Mouse (Mus musculus) embryonic facial prominence, embryonic 15.5 days (tissue): ENCODE results near the gene BC017158. TPM values are rescaled to one million over a fixed set of nuclear protein-coding genes. Genes with fewer than 3 reads are reported as not detected.

Source experiments
- ATAC-seq: fragments of 200-750 bp; cut with Nextera tagmentation; 2 replicates; pipeline ENCODE4 v1.8.0; 2017; ENCODE audit warnings: low read depth, moderate TSS enrichment; ENCODE audit not compliant: insufficient number of reproducible peaks, low FRiP score, low TSS enrichment
- H3K27ac ChIP-seq: fragments of 300-500 bp; sonication (generic); replicated peaks from 2 replicates; pipeline ENCODE4 v1.5.1; 2015; ENCODE audit warnings: mild to moderate bottlenecking, inconsistent platforms
- H3K27me3 ChIP-seq: fragments of 300-500 bp; sonication (generic); 2 replicates; pipeline ENCODE4 v1.6.1; 2015; ENCODE audit warnings: inconsistent platforms
- H3K36me3 ChIP-seq: fragments of 300-500 bp; sonication (generic); 2 replicates; pipeline ENCODE4 v1.6.1; 2015; ENCODE audit warnings: mild to moderate bottlenecking, inconsistent platforms
- H3K4me1 ChIP-seq: fragments of 300-500 bp; sonication (generic); 2 replicates; pipeline ENCODE4 v1.6.1; 2015; ENCODE audit warnings: inconsistent platforms
- H3K4me2 ChIP-seq: fragments of 300-500 bp; sonication (generic); replicated peaks from 2 replicates; pipeline ENCODE4 v1.6.1; 2015; ENCODE audit warnings: mild to moderate bottlenecking, inconsistent platforms
- H3K4me3 ChIP-seq: fragments of 300-500 bp; sonication (generic); replicated peaks from 2 replicates; pipeline ENCODE4 v1.5.1; 2015; ENCODE audit warnings: mild to moderate bottlenecking, inconsistent platforms
- H3K9ac ChIP-seq: fragments of 300-500 bp; sonication (generic); 2 replicates; pipeline ENCODE4 v1.6.1; 2015; ENCODE audit warnings: inconsistent platforms
- H3K9me3 ChIP-seq: fragments of 300-500 bp; sonication (generic); replicated peaks from 2 replicates; pipeline ENCODE4 v1.6.1; 2016; ENCODE audit warnings: inconsistent platforms
- WGBS: fragments of 180-500 bp; shearing (Covaris S2); methylation state at CpG from one replicate; pipeline ENCODE4 v1.1.7; 2015; 5-methylcytosine and 5-hydroxymethylcytosine counted together
- microRNA-seq: library from miRNA; unstranded; fragments of <30 nt; microRNA quantifications from one replicate; pipeline ENCODE4, GENCODE M21; 2016; ENCODE audit warnings: borderline number of aligned reads
- polyA plus RNA-seq: library from polyadenylated mRNA; unstranded; fragments of >200 nt; fragmentation: Nextera tagmentation; extraction: Ambion mirVana; gene quantifications from 2 replicates; pipeline ENCODE4 v1.2.1, GENCODE M21; 2015

The BC017158 gene
- polyA plus RNA-seq, 1 experiment from 2014 or later: 27.0 TPM

DNA sequence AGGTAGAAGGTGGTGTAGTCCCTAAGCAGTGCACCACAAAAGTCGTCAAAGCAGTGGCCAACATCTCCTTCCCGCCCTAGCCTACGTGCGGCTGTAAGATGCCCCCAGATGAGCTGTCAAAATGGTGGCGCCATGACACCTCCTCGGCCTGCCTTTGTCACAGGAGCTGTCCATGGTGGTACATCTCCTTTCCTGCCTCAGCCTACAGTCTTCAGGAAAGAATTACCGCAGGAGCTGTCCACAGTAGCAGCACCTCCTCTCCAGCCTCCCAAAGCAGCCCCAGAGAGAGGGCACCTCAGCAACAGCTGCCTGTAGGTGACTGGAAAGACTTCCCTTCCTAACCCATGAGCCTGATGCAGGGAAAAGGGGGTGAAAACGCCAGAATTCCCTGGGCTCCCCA, 66.2 kb downstream of the BC017158 start:
- WGBS: 45% methylated on average over 8 of the region's 8 CpGs
- no peak overlapping the region for H3K4me3 ChIP-seq
- peaks cover 3% of the 10 kb centered on the region; the same call in 1 of the 2 replicates for H3K4me1 ChIP-seq
- H3K27me3 ChIP-seq: no peaks in the 10 kb centered on the region
- H3K9me3 ChIP-seq: no peaks in the 10 kb centered on the region
- ATAC-seq: no peak
- H3K4me2 ChIP-seq: no peak overlapping the region
- no peak overlapping the region for H3K9ac ChIP-seq
- no peak overlapping the region for H3K27ac ChIP-seq
- H3K36me3 ChIP-seq: no peaks in the 10 kb centered on the region

Small RNAs within 50 kb of the gene (microRNA-seq; reads per million reads assigned to microRNA genes)
- gene Mir3103: not detected

Other genes starting within 250 kb of the BC017158 start
- gene Itgam, start 235.5 kb downstream of the BC017158 start, polyA plus RNA-seq: 1.6 and 1.8 TPM in 2 replicates
- gene Gm49368, start 235.5 kb downstream of the BC017158 start, polyA plus RNA-seq: not detected in 2 replicates
- 0.14 and 0.19 TPM in 2 replicates for gene Itgax, start 168.6 kb downstream of the BC017158 start, polyA plus RNA-seq
- gene Itgad, start 143.8 kb downstream of the BC017158 start, polyA plus RNA-seq: not detected in 2 replicates
- 51.6 and 67.7 TPM in 2 replicates for gene Cox6a2, start 91.8 kb downstream of the BC017158 start, polyA plus RNA-seq
- 19.4 and 19.6 TPM in 2 replicates for gene Armc5, start 60.8 kb downstream of the BC017158 start, polyA plus RNA-seq
- 7.8 and 9.1 TPM in 2 replicates for gene 9130023H24Rik, start 60.1 kb downstream of the BC017158 start, polyA plus RNA-seq
- 86.1 and 86.5 TPM in 2 replicates for gene Tgfb1i1, start 51.4 kb downstream of the BC017158 start, polyA plus RNA-seq
- gene Slc5a2, start 32.5 kb downstream of the BC017158 start, polyA plus RNA-seq: not detected in 2 replicates
- gene Rgs10, start 120.6 kb upstream of the BC017158 start, polyA plus RNA-seq: 14.0 and 14.8 TPM in 2 replicates
- 28.5 and 30.4 TPM in 2 replicates for gene Tial1, start 163.5 kb upstream of the BC017158 start, polyA plus RNA-seq
- gene Bag3, start 225.4 kb upstream of the BC017158 start, polyA plus RNA-seq: 22.1 and 22.5 TPM in 2 replicates